Mouse (Mus musculus) heart, postnatal 10 days (tissue): ENCODE measurements around the gene Stxbp1. TPM values are rescaled to one million over a fixed set of nuclear protein-coding genes. Genes with fewer than 3 reads are reported as not detected.
A peak's percentile ranks its signal among the peaks of the same experiment; 100 is the strongest.

Experiments used
- DNase-seq, 2 experiments: peaks; one replicate each; pipeline ENCODE4 v3.0.0; 2021
- intact Hi-C: fragments of 180-260 bp; cut with DNase I; formaldehyde crosslinking; loops from one replicate; pipeline ENCODE4 v1.15.1; 2025
- total RNA-seq, 2 experiments: library from RNA; stranded (reverse); gene quantifications; 2 replicates each; pipeline ENCODE4 v1.2.3; 2021

Stxbp1 gene
- total RNA-seq, 2 experiments from 2014 or later, result 25.4 to 25.7 TPM

DNA sequence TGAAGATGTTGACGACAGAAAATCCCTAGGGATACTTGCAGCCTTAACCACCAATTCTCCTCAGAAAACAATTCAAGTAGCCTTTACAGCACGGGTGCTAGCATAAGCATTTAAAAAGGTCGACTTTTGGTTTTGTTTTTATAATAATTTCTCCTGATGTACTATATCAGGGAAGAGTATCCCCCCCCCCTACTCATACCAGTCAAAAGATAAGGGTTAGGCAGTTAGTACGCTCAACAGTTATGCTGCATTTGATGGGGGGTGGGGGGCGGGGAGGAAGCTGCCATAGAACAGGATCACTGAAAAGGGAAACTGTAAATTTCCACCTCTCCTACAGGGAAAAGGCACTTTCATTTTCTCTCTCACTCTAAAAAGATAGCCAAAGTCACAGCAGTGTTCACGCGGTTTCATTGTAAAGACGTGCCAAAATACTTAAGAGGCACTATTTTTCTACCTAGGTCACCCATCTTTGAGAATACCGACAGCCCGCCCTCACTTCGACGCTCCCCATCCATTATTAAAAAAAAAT lies 1.4 kb downstream of the Stxbp1 start:
- intact Hi-C loops, result no loop called here
- no peak for DNase-seq

DNA sequence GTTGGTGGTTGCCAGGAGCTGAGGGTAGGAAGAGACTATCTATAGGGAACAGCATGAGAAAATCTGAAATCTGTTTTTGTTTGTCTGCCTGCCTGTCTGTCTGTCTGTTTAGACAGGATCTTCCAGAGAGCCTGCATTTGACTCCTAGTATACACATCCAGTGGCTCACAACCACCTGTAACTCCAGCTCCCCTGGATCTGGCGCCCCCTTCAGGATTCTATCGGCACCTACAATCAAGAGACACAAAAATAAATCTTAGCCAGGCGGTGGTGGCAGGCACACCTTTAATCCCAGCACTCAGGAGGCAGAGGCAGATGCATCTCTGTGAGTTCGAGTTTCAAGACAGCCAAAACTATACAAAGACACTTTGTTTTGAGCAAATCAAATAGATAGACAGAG lies 4.5 kb downstream of the Stxbp1 start:
- DNase-seq, result no peak
- intact Hi-C loops, result no loop called here

DNA sequence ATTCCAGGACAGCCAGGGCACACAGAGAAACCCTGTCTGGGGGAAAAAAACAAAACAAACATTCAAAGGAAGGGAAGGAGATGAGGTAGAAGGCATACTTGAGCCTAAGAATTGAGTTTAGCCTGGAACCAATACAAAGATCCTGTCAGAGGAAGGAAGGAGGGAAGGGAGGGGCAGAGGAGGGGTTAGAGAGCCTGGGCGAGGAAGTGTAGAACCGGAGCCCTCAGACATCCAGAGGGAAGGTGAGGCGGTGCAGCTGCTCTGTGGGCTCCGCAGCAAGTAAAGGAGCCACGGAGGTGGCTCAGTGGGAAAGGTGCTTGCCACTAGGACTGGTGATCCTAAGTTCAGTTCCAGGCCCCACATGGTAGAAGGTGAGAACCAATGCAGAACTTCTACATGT lies 5.9 kb downstream of the Stxbp1 start:
- no peak for DNase-seq

GRCm38 (mm10) chr2:32839261-32839660 lies 7.8 kb downstream of the Stxbp1 start:
- DNase-seq, result no peak
- intact Hi-C loops, result no loop called here

More for the DNA sequence above, 5.9 kb downstream of the Stxbp1 start:
- intact Hi-C loops, result no loop called here

- intact Hi-C loops, result no loop called here
- peak; percentile 36 to 40 for DNase-seq
These were observed 8.7 kb downstream of the Stxbp1 start for GRCm38 (mm10) chr2:32838147-32838884.

- intact Hi-C loops, result no loop called here
- no peak for DNase-seq
These were observed 11.5 kb downstream of the Stxbp1 start for GRCm38 (mm10) chr2:32835588-32835987.

DNA sequence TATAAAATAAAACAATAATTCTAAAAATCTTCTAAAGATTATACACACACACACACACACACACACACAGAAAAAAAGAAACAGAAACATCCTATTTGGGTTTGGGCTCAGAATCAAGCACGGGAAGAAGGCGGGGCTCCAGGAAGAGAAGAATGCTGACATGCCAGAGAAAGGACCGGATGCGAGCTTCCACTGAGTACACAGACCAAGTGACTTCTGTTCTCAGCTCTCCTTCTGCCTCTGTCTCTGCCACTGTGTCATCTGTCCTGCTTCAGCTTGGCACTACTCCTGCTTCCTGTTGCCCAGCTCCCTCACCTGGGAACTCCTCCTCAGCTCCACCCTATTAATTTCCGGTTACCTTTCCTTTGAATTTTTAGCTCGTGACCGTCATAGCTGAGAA lies 12.5 kb downstream of the Stxbp1 start:
- intact Hi-C loops, result no loop called here
- peak; percentile 67 for DNase-seq

DNA sequence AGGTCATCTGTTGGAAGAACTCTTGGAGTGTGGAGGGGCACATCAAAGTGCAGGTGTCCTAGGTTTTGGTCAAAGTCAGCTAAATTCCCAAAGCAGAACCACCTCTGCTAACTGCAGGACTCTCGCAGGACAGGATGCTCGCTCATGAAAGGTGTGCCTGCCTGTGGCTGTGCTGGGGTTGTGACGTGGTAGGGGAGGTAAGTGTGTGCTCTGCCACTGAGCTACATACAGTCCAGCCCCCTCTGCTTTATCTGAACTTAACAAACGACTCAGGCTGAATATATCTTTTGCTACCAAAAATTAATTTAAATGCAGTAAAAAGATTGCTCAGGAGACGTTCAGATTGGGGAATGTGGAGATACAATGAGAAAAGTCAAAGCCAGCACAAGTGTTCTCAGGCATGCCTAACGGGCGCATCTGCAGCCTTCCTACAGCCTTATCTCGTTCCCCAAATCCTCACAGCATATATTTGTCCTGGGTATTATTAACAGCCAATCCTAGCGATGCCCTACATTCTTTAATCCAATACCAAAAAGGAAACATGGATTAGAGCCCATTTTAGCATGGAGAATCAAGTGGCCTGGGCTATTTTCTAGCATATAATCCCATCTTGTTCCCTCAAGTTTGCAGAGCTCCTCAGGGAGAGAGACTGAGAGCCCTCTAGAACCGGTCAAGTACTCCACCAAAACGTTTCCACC lies 17.9 kb downstream of the Stxbp1 start:
- DNase-seq, result no peak

GRCm38 (mm10) chr2:32825796-32826195 lies 21.2 kb downstream of the Stxbp1 start:
- DNase-seq, result no peak
- intact Hi-C loops, result no loop called here

More for the DNA sequence above, 17.9 kb downstream of the Stxbp1 start:
- intact Hi-C loops, result no loop called here

DNA sequence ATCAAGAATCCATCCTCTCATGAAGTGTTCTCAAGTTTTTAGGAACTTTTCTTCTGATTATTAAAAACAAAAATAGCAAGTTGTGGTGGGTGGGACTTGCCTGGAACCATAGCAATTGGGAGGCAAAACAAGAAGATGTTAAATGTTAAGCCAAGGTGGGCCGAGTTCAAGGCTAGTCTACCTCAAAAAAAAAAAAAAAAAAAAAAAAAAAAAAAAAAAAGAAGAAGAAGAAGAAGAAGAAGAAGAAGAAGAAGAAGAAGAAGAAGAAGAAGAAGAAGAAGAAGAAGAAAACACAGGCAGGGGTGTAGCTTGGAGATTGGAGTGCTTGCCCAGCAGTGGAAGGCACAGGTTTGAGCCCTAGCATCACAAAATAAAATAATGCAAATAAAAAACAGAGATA lies 22.3 kb downstream of the Stxbp1 start:
- no peak for DNase-seq
- intact Hi-C loops, result no loop called here

DNA sequence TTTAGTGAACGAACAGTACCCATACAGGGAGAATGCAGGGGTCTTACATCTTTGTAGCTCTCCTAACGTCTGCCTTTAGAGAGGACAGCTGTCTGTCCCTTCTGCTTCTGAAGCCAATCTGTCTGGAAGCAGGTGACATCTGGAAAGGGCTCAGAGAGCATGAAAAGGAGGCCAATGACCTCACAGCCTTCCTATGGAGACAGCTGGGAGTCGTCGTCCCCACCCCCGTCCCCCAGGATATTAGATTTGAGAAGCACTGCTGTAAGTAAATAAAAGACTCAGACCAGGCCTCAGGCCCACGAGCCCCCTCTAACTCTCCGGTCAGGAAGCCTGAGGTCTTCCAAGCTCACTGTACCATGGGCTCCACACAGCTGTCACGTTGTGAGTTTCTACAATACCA lies 22.9 kb downstream of the Stxbp1 start:
- DNase-seq, result no peak
- intact Hi-C loops, result no loop called here

DNA sequence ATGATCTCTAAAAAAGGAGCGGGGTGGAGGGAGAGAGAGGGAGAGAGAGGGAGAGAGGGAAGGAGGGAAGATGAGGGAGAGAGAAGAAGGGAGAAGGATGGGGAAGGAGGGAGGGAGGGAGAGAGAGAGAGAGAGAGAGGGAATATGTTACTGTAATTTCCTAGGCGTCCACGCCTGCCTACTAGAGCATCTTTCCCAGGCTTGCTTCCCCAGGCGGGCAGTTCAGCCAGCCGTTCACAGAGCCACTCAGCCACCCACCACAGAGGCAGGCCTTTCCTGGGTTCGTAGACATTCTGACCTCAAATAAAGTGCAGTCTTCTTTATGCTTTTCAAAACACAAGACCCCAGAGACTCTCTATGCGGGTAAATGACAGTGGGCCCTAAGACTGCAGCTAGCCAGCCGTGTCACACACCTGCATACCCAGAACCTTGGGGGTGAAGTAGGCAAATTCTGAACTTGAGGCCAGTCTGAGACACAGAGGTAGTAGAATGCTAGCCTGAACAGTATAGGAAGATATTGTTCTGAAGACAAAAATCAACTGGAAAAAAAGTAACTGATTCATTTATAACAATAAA lies 23.4 kb downstream of the Stxbp1 start:
- intact Hi-C loops, result no loop called here
- DNase-seq, result no peak

DNA sequence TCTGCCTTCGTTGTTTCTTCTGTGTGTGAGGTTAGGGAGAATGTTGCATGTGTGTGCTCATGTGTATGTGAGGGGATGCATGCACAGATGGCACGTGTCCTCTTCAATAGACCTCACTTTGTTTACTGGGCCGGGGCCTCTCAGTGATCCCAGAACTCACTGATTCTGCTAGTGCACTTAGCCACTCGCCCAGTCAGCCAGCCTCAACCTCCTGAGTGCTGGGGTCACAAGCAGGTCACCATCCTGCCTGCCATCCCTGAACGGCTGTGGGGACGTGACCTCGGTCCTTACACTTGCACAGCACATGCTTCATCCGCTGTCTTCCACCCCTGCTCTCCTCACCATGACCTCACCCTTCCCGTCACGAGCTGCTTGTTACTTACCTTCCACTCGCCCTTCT lies 23.9 kb downstream of the Stxbp1 start:
- no peak for DNase-seq
- intact Hi-C loops, result no loop called here

DNA sequence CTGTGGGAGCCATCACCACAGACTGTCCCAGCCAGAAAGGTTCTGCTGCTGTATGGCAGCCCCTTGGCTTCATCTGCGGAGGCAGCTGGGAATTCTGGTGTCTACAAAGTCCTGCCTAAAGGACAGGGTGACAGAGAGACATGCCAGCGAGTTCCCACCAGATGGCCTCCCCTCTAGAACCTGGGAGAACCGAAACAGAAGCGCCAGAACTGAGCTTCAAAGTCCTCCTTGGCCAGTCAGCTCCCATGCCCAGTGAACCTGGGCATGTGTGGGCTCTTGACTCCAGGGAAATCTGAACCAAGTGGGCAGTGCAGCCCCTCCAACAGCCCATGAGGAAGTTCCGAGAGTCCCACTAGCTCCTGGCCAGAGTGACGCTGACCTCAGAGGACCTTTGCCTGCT lies 24.4 kb downstream of the Stxbp1 start:
- intact Hi-C loops, result loop anchor here (1.0 kb wide), 1 partner anchor 32 kb away; no protein-coding TSS in a partner anchor
- DNase-seq, result no peak

- intact Hi-C loops, result no loop called here
- DNase-seq, result peak; percentile 41 to 51
These were observed 25.8 kb downstream of the Stxbp1 start for GRCm38 (mm10) chr2:32821041-32821802.

DNA sequence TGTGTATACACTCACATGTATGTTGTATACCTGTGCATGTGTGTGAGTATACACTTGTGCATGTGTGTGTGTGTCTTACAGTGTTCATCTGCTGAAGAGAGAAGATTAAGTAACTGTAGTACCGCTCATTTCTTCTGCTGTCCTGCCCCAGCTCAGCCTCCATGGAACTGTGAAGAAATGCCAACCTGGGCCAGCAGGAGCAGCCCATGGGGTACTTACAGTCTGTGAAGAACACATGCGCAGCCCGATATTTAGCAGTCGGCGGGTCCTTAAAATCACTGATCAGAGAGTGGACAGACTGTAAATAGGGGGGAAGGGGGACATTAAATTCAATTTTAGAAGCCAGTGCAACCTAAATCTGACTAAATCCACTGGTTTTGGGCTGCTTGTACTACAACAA lies 28.8 kb downstream of the Stxbp1 start:
- no peak for DNase-seq
- intact Hi-C loops, result no loop called here

- intact Hi-C loops, result no loop called here
These were observed 29.5 kb downstream of the Stxbp1 start for GRCm38 (mm10) chr2:32817589-32817988.

DNA sequence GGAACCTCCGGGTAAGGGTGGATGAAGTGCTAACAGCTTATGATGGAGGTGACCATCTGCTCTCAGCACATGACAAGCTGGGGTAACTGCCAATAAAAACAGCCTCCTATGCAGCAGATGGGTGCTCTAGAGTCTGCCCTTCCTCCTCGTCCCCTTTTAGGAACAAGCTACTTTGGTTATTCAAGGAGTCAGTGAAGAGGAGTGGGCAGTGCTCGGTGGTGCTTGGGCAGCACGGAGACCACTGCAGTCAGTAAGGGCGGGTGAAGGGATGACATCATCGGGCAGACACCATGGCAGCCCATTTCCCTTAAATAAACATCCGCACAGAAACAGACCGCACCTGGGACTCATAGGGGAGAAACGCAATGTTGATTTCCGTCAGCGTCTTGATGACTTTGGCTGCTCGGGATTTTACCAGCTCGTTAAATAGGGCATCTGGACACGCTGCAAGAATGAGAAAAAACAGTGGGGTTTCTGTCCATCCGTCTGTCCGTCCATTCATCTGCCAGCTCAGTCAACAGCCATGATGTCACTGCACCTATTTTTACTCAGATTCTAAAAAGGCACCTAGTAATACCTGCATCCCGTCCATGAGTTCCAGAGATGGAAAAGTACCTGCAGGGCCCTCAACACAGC lies 30.0 kb downstream of the Stxbp1 start:
- intact Hi-C loops, result no loop called here
- peak in 1 of 2 experiments; percentile 37 for DNase-seq

More at GRCm38 (mm10) chr2:32817589-32817988, 29.5 kb downstream of the Stxbp1 start:
- no peak for DNase-seq

- intact Hi-C loops, result no loop called here
- DNase-seq, result no peak
These were observed 30.5 kb downstream of the Stxbp1 start for GRCm38 (mm10) chr2:32816497-32816896.

- DNase-seq, result no peak
- intact Hi-C loops, result no loop called here
These were observed 35.1 kb downstream of the Stxbp1 start for GRCm38 (mm10) chr2:32811959-32812358.
